Mouse (Mus musculus) bone marrow, adult 2 months (tissue): ENCODE data around the gene Olfr1484. TPM values are rescaled to one million over a fixed set of nuclear protein-coding genes. Genes with fewer than 3 reads are reported as not detected.
"Not testable (repeated sequence)": the region's sequence is repeated elsewhere in the genome, so short reads cannot be mapped to it uniquely, and the experiment has no call there.

ENCODE experiments used
- H3K27ac ChIP-seq: fragments of 200-500 bp; 2 replicates; pipeline ENCODE4 v1.5.1; 2012; ENCODE audit warnings: low read depth, mild to moderate bottlenecking, control low read depth, inconsistent platforms, low read length; ENCODE audit not compliant: control insufficient read depth, poor library complexity, insufficient read depth
- H3K4me1 ChIP-seq: fragments of 200-500 bp; 2 replicates; pipeline ENCODE4 v1.6.1; 2011; ENCODE audit warnings: low read length; ENCODE audit not compliant: control insufficient read depth, insufficient read depth
- H3K4me3 ChIP-seq: fragments of 200-500 bp; replicated peaks from 2 replicates; pipeline ENCODE3; 2011; ENCODE audit warnings: mild to moderate bottlenecking, low read depth, low read length, control low read depth; ENCODE audit not compliant: control insufficient read depth
- CTCF ChIP-seq: fragments of 200-500 bp; IDR thresholded peaks from 2 replicates; pipeline ENCODE4 v1.5.1; 2011; ENCODE audit warnings: low read length, control low read depth; ENCODE audit not compliant: control insufficient read depth, insufficient read depth
- POLR2A ChIP-seq: fragments of 200-500 bp; IDR thresholded peaks from 2 replicates; pipeline ENCODE4 v1.6.1; 2011; ENCODE audit warnings: low read depth, mild to moderate bottlenecking, control low read depth, low read length, borderline replicate concordance; ENCODE audit not compliant: control insufficient read depth
- WGBS: fragments of 180-500 bp; shearing (Covaris S2); methylation state at CpG from one replicate; pipeline ENCODE4 v1.1.7; 2018; 5-methylcytosine and 5-hydroxymethylcytosine counted together
- polyA plus RNA-seq: library from polyadenylated mRNA; stranded (reverse); fragments of >200 nt; gene quantifications from 2 replicates; pipeline ENCODE4 v1.2.4, GENCODE M21; 2011; ENCODE audit warnings: low replicate concordance; ENCODE audit not compliant: missing spikeins, insufficient read depth, insufficient read length

Gene Olfr1484
- not detected in 2 replicates for polyA plus RNA-seq

GRCm38 (mm10) chr19:13583211-13583610, at the start of gene Olfr1484:
Gene Olfr1484, plus strand, starts transcription at chr19:13583511.
- no peak within 1 kb of the TSS for H3K4me3 ChIP-seq
- 87% methylated on average over 1 of the region's 1 CpGs for WGBS
- H3K27ac ChIP-seq: no peak within 1 kb of the TSS
- TF ChIP-seq CTCF (no peak), POLR2A (no peak)
- H3K4me1 ChIP-seq: no peaks in the 10 kb centered on the region

GRCm38 (mm10) chr19:13617075-13617474, 33.8 kb downstream of the Olfr1484 start, which contains the start of gene Olfr1487:
Gene Olfr1487, plus strand, starts transcription at chr19:13617375.
- H3K27ac ChIP-seq, H3K4me1 ChIP-seq, H3K4me3 ChIP-seq: not testable (repeated sequence)
- WGBS: 75% methylated on average over 2 of the region's 2 CpGs

- no peak within 1 kb of the TSS for H3K4me3 ChIP-seq
- TF ChIP-seq POLR2A (no peak), CTCF (no peak)
- H3K4me1 ChIP-seq: no peaks in the 10 kb centered on the region
- H3K27ac ChIP-seq: no peak within 1 kb of the TSS
- WGBS: 69% methylated on average over 1 of the region's 1 CpGs
Measured at GRCm38 (mm10) chr19:13631321-13631720, 48.0 kb downstream of the Olfr1484 start, which contains the start of gene Olfr1489. Gene Olfr1489, plus strand, starts transcription at chr19:13631621.

Other genes with a start within 250 kb of the Olfr1484 start
- gene Olfr1466, start 244.6 kb upstream of the Olfr1484 start, polyA plus RNA-seq: not detected in 2 replicates
- 0.27 and 0.55 TPM in 2 replicates for gene Olfr1467, start 221.3 kb upstream of the Olfr1484 start, polyA plus RNA-seq
- not detected in 2 replicates for gene Olfr1469, start 175.7 kb upstream of the Olfr1484 start, polyA plus RNA-seq
- gene Olfr1471, start 140.1 kb upstream of the Olfr1484 start, polyA plus RNA-seq: not detected in 2 replicates
- not detected in 2 replicates for gene Olfr1472, start 127.4 kb upstream of the Olfr1484 start, polyA plus RNA-seq
- gene Olfr1474, start 113.9 kb upstream of the Olfr1484 start, polyA plus RNA-seq: not detected in 2 replicates
- gene Olfr1475, start 103.3 kb upstream of the Olfr1484 start, polyA plus RNA-seq: not detected in 2 replicates
- gene Olfr1477, start 83.0 kb upstream of the Olfr1484 start, polyA plus RNA-seq: not detected in 2 replicates
- gene Olfr1480, start 55.6 kb upstream of the Olfr1484 start, polyA plus RNA-seq: not detected in 2 replicates
- gene Olfr1487, start 33.9 kb downstream of the Olfr1484 start, polyA plus RNA-seq: not detected in 2 replicates
- 0.20 and 0.40 TPM in 2 replicates for gene Olfr1489, start 48.1 kb downstream of the Olfr1484 start, polyA plus RNA-seq
- not detected in 2 replicates for gene Olfr1490, start 67.6 kb downstream of the Olfr1484 start, polyA plus RNA-seq
- gene Olfr1491, start 113.8 kb downstream of the Olfr1484 start, polyA plus RNA-seq: not detected in 2 replicates
- gene Olfr1493-ps1, start 139.8 kb downstream of the Olfr1484 start, polyA plus RNA-seq: not detected in 2 replicates
- gene Olfr1494, start 156.2 kb downstream of the Olfr1484 start, polyA plus RNA-seq: not detected in 2 replicates
- not detected in 2 replicates for gene Olfr1495, start 181.1 kb downstream of the Olfr1484 start, polyA plus RNA-seq
- not detected in 2 replicates for gene Olfr1496, start 194.4 kb downstream of the Olfr1484 start, polyA plus RNA-seq
- gene Olfr1497, start 214.7 kb downstream of the Olfr1484 start, polyA plus RNA-seq: not detected in 2 replicates
- gene Olfr1499, start 235.9 kb downstream of the Olfr1484 start, polyA plus RNA-seq: not detected in 2 replicates
- not detected in 2 replicates for gene Olfr1500, start 247.0 kb downstream of the Olfr1484 start, polyA plus RNA-seq